ENCODE assay signal across 11 mouse cellular contexts in genomic region chr6:97820505-97820904, GRCm38 (mm10). TPM values are rescaled to one million over a fixed set of nuclear protein-coding genes. Genes with fewer than 3 reads are reported as not detected.
DNase-seq lines count a peak whose midpoint lies in the region; ATAC-seq and TF ChIP-seq lines count a peak whose summit lies in the region.
"Had no signal": no experiment of that assay in that cellular context is flagged by ENCODE, and none has a peak within 500 bp of the region (broad histone marks: within the 10 kb centered on the region; RNA-seq: fewer than 3 reads in every experiment).

No protein-coding gene starts in this region.

- H3K9me3 ChIP-seq in heart, embryonic 10.5 days: no peaks in the 10 kb centered on the region
- no peaks in the 10 kb centered on the region for H3K9me3 ChIP-seq in CH12.LX (replicated peaks; ENCODE audit: low read length)
- no peaks in the 10 kb centered on the region for H3K9me3 ChIP-seq in limb, embryonic 14.5 days (ENCODE audit: control insufficient read depth, low read length)
- no peaks in the 10 kb centered on the region for H3K9me3 ChIP-seq in stomach, postnatal 0 days (ENCODE audit: control insufficient read depth, low read length)
- H3K9me3 ChIP-seq: forebrain, embryonic 15.5 days; midbrain, embryonic 13.5 days had no signal

- 0 out of 2 replicates have a peak, but pooled peaks have one; percentile 10 for TF ChIP-seq POLR2A in heart, adult 2 months (IDR thresholded peaks at IDR 0.05; ENCODE audit: insufficient read depth, low read depth, low read length)
- TF ChIP-seq POLR2A in CH12.LX (IDR thresholded peaks at IDR 0.05; ENCODE audit: low read depth, low read length): peak; percentile 68
- TF ChIP-seq POLR2A in limb, embryonic 14.5 days (IDR thresholded peaks at IDR 0.05; ENCODE audit: borderline replicate concordance, extremely low read depth, insufficient read depth, insufficient read length): no peak

- H3K27me3 ChIP-seq in heart, adult 2 months (ENCODE audit: control insufficient read depth, insufficient read depth, low read length): no peaks in the 10 kb centered on the region
- no peaks in the 10 kb centered on the region for H3K27me3 ChIP-seq in heart, embryonic 10.5 days (ENCODE audit: insufficient read depth, poor library complexity, severe bottlenecking)
- H3K27me3 ChIP-seq in CH12.LX (replicated peaks): no peaks in the 10 kb centered on the region
- H3K27me3 ChIP-seq in limb, embryonic 14.5 days (ENCODE audit: control insufficient read depth, insufficient read depth, low read length): no peaks in the 10 kb centered on the region
- H3K27me3 ChIP-seq in stomach, postnatal 0 days (ENCODE audit: control insufficient read depth, insufficient read depth, low read length): no peaks in the 10 kb centered on the region
- H3K27me3 ChIP-seq: forebrain, embryonic 15.5 days; midbrain, embryonic 13.5 days had no signal

- H3K9ac ChIP-seq in heart, adult 2 months (ENCODE audit: low read depth, low read length): no peak overlapping the region
- peak overlapping the region; percentile 71; the same call in 1 of the 2 replicates for H3K9ac ChIP-seq in CH12.LX (ENCODE audit: insufficient read depth, low read depth)
- no peak overlapping the region for H3K9ac ChIP-seq in limb, embryonic 14.5 days (ENCODE audit: low read depth, low read length, severe bottlenecking)
- H3K9ac ChIP-seq in stomach, postnatal 0 days (ENCODE audit: low read length): no peak overlapping the region
- H3K9ac ChIP-seq: forebrain, embryonic 15.5 days; midbrain, embryonic 13.5 days had no signal

- peak in 1 of 2 experiments; percentile 49 for DNase-seq in heart, adult 2 months
- no peak for DNase-seq in heart, embryonic 10.5 days (ENCODE audit: low spot score)
- peak; percentile 60 for DNase-seq in CH12.LX (ENCODE audit: extremely low read depth)
- peak; percentile 20 for DNase-seq in forelimb bud, embryonic 11.5 days (ENCODE audit: low read depth, low spot score)
- DNase-seq in limb, embryonic 14.5 days (ENCODE audit: low spot score): peak; percentile 44
- no peak for DNase-seq in left cerebral cortex, postnatal 25 days (ENCODE audit: low spot score in 2 of 2)
- no peak for DNase-seq in stomach, postnatal 0 days (ENCODE audit: low spot score)
- DNase-seq in adrenal gland, adult 18-20 months (ENCODE audit: low spot score in 2 of 2): no peak
- DNase-seq: cerebellum, adult 9-11 months had no signal

- no peaks in the 10 kb centered on the region; the same call in 1 of the 2 replicates for H3K79me2 ChIP-seq in heart, adult 2 months (replicated peaks; ENCODE audit: control insufficient read depth, insufficient read depth, low read length)
- no peaks in the 10 kb centered on the region for H3K79me2 ChIP-seq in CH12.LX (replicated peaks; ENCODE audit: control insufficient read depth, extremely low read depth, insufficient read depth, poor library complexity, severe bottlenecking)

- no peak for TF ChIP-seq CTCF in heart, adult 2 months (IDR thresholded peaks at IDR 0.05)
- no peak for TF ChIP-seq CTCF in CH12.LX (conservative IDR thresholded peaks at IDR 0.05 in 1 of 2, IDR thresholded peaks at IDR 0.05 in 1 of 2; ENCODE audit: low read depth in 2 of 2, low read length in 2 of 2)
- TF ChIP-seq CTCF in stomach, postnatal 0 days (IDR thresholded peaks at IDR 0.05; ENCODE audit: low read depth): no peak

- TF ChIP-seq RAD21 in CH12.LX (IDR thresholded peaks at IDR 0.05; ENCODE audit: low read depth, low read length): no peak

- peak; percentile 80 for ATAC-seq in limb, embryonic 14.5 days (ENCODE audit: low FRiP score, low read depth)
- ATAC-seq in stomach, postnatal 0 days (ENCODE audit: low FRiP score, low TSS enrichment): no peak
- ATAC-seq: forebrain, embryonic 15.5 days; midbrain, embryonic 13.5 days had no signal

- in situ Hi-C loops in CH12.LX (cut with MboI; ENCODE audit: low pct_ligation_motif_present, low pct_unique_long_range_greater_than_20kb, low sequenced_read_pairs): no loop called here

- TF ChIP-seq EP300 in heart, adult 2 months (IDR thresholded peaks at IDR 0.05; ENCODE audit: insufficient read depth, low read depth, low read length): no peak
- no peak for TF ChIP-seq EP300 in CH12.LX (IDR thresholded peaks at IDR 0.05; ENCODE audit: low read length)
- no peak for TF ChIP-seq EP300 in stomach, postnatal 0 days (optimal IDR thresholded peaks at IDR 0.05)

- peak overlapping the region; percentile 89 for H3K4me2 ChIP-seq in CH12.LX (ENCODE audit: insufficient read depth, low read depth, poor library complexity, severe bottlenecking)
- no peak overlapping the region for H3K4me2 ChIP-seq in limb, embryonic 14.5 days (replicated peaks; ENCODE audit: low read depth, low read length, severe bottlenecking)
- H3K4me2 ChIP-seq in stomach, postnatal 0 days (replicated peaks; ENCODE audit: low read depth): no peak overlapping the region
- H3K4me2 ChIP-seq: forebrain, embryonic 15.5 days; midbrain, embryonic 13.5 days had no signal

- no peaks in the 10 kb centered on the region; the same call in 1 of the 2 replicates for H3K4me1 ChIP-seq in heart, adult 2 months (ENCODE audit: control insufficient read depth, insufficient read depth, low read length)
- H3K4me1 ChIP-seq in heart, embryonic 10.5 days: peaks cover 14% of the 10 kb centered on the region; the same call in 1 of the 2 replicates
- H3K4me1 ChIP-seq in CH12.LX (ENCODE audit: control insufficient read depth in 1 of 2, insufficient read depth in 2 of 2): peaks cover 9 to 53% of the 10 kb centered on the region in 2 experiments; a peak in 3 of 4 replicates
- peaks cover 3% of the 10 kb centered on the region for H3K4me1 ChIP-seq in limb, embryonic 14.5 days (ENCODE audit: control insufficient read depth, insufficient read depth, low read length)
- H3K4me1 ChIP-seq in stomach, postnatal 0 days (replicated peaks; ENCODE audit: control insufficient read depth, insufficient read depth): no peaks in the 10 kb centered on the region
- H3K4me1 ChIP-seq: forebrain, embryonic 15.5 days; midbrain, embryonic 13.5 days had no signal

- intact Hi-C loops in heart, adult 2 months (cut with DNase I): no loop called here
- intact Hi-C loops in left cerebral cortex, postnatal 25 days (cut with DNase I): no loop called here

- H3K36me3 ChIP-seq in heart, adult 2 months (ENCODE audit: control insufficient read depth, insufficient read depth, low read length): peaks cover 6% of the 10 kb centered on the region
- H3K36me3 ChIP-seq in heart, embryonic 10.5 days: no peaks in the 10 kb centered on the region
- H3K36me3 ChIP-seq in CH12.LX (replicated peaks in 1 of 2; ENCODE audit: control insufficient read depth in 1 of 2, insufficient read depth in 1 of 2, low read length in 1 of 2): peaks cover 0 to 5% of the 10 kb centered on the region in 2 experiments
- no peaks in the 10 kb centered on the region for H3K36me3 ChIP-seq in limb, embryonic 14.5 days (ENCODE audit: control insufficient read depth, insufficient read depth, low read length)
- H3K36me3 ChIP-seq in stomach, postnatal 0 days (ENCODE audit: control insufficient read depth, insufficient read depth, low read length): no peaks in the 10 kb centered on the region
- H3K36me3 ChIP-seq: forebrain, embryonic 15.5 days; midbrain, embryonic 13.5 days had no signal

- no peak overlapping the region for H3K27ac ChIP-seq in heart, adult 2 months
- no peak overlapping the region for H3K27ac ChIP-seq in heart, embryonic 10.5 days
- peak overlapping the region; percentile 43 for H3K27ac ChIP-seq in CH12.LX (ENCODE audit: insufficient read depth, low read depth)
- 0 out of 2 replicates have a peak overlapping the region, but pooled peaks have one; percentile 22 for H3K27ac ChIP-seq in limb, embryonic 14.5 days (replicated peaks; ENCODE audit: low read depth, low read length)
- H3K27ac ChIP-seq in stomach, postnatal 0 days (replicated peaks): no peak overlapping the region
- H3K27ac ChIP-seq: forebrain, embryonic 15.5 days; midbrain, embryonic 13.5 days had no signal

- dilution Hi-C loops in CH12.LX (cut with MboI; ENCODE audit: extremely low pct_ligation_motif_present, extremely low pct_unique_long_range_greater_than_20kb, low sequenced_read_pairs): no loop called here

- WGBS in heart, adult 2 months: 71% methylated on average over 8 of the region's 8 CpGs
- 76% methylated on average over 8 of the region's 8 CpGs for WGBS in heart, embryonic 10.5 days
- 35% methylated on average over 8 of the region's 8 CpGs for WGBS in limb, embryonic 14.5 days
- 85% methylated on average over 8 of the region's 8 CpGs for WGBS in stomach, postnatal 0 days

- no peak overlapping the region for H3K4me3 ChIP-seq in heart, adult 2 months
- no peak overlapping the region for H3K4me3 ChIP-seq in heart, embryonic 10.5 days
- H3K4me3 ChIP-seq in CH12.LX (replicated peaks in 1 of 3; ENCODE audit: low read depth in 2 of 3, low read length in 2 of 3, poor library complexity in 1 of 3): no peak overlapping the region
- no peak overlapping the region for H3K4me3 ChIP-seq in limb, embryonic 14.5 days (replicated peaks; ENCODE audit: low read length)
- H3K4me3 ChIP-seq in stomach, postnatal 0 days (ENCODE audit: low read depth, low read length): no peak overlapping the region
- H3K4me3 ChIP-seq: forebrain, embryonic 15.5 days; midbrain, embryonic 13.5 days had no signal

TF ChIP-seq in CH12.LX, 34 proteins besides CTCF, POLR2A, EP300 and RAD21:
- TF ChIP-seq IRF4 (IDR thresholded peaks at IDR 0.05; ENCODE audit: low read depth, low read length): peak; percentile 40; the same call in 1 of the 2 replicates
- 0 out of 2 replicates have a peak, but pooled peaks have one; percentile 19 for TF ChIP-seq HCFC1 (IDR thresholded peaks at IDR 0.05; ENCODE audit: low read depth, low read length)
- no peak for TF ChIP-seq MAZ (IDR thresholded peaks at IDR 0.05; ENCODE audit: low read depth, low read length)
- TF ChIP-seq TBP (conservative IDR thresholded peaks at IDR 0.05; ENCODE audit: low read depth, low read length): 0 out of 2 replicates have a peak, but pooled peaks have one; percentile 22
- no peak for TF ChIP-seq MAFK (IDR thresholded peaks at IDR 0.05; ENCODE audit: insufficient replicate concordance, low read length)
- TF ChIP-seq BHLHE40 (IDR thresholded peaks at IDR 0.05; ENCODE audit: low read depth, low read length): peak; percentile 56; the same call in 1 of the 2 replicates
TF ChIP-seq in CH12.LX: peak in this region for 4.

RNA-seq across cellular contexts. Expression of gene Mitf, which starts 13.7 kb away (rescaled TPM):
- total RNA-seq in heart, adult 2 months (2021): 10 to 100 TPM; 50.6 to 68.3 TPM
- 23.4 and 36.3 TPM in 2 replicates for polyA plus RNA-seq in heart, adult 2 months (2012; rRNA removed)
- polyA plus RNA-seq in heart, embryonic 10.5 days (2016; fragmentation: Nextera tagmentation; extraction: Ambion mirVana): 10.7 and 17.9 TPM in 2 replicates
- 3.6 and 3.9 TPM in 2 replicates for total RNA-seq in CH12.LX (2012; rRNA removed)
- total RNA-seq in CH12.LX (2014; rRNA removed): 4.7 and 5.4 TPM in 2 replicates
- 3.4 and 3.5 TPM in 2 replicates for polyA plus RNA-seq in CH12.LX (2012; ENCODE audit: insufficient read length, low read depth)
- polyA plus RNA-seq in limb, embryonic 14.5 days (2012; rRNA removed): 3.6 and 4.1 TPM in 2 replicates
- 2.4 and 2.9 TPM in 2 replicates for polyA plus RNA-seq in limb, embryonic 14.5 days (2014; fragmentation: Nextera tagmentation; extraction: Ambion mirVana)
- 1 to 10 TPM; 6.6 to 9.2 TPM for total RNA-seq in left cerebral cortex, postnatal 25 days (2021)
- 1.5 and 1.7 TPM in 2 replicates for polyA plus RNA-seq in stomach, postnatal 0 days (2015; fragmentation: Nextera tagmentation; extraction: Ambion mirVana)
- 1 to 10 TPM; 7.9 to 8.4 TPM for total RNA-seq in adrenal gland, adult 18-20 months (2021)

Comparison
In these comparisons a context has a peak if more than half of its experiments do, and no peak if none do; other contexts are left out.
1. DNase-seq: peak in CH12.LX (single experiment), forelimb bud, embryonic 11.5 days (single experiment) and limb, embryonic 14.5 days (single experiment); none in heart, embryonic 10.5 days (single experiment), left cerebral cortex, postnatal 25 days (0 of 2), stomach, postnatal 0 days (single experiment) and adrenal gland, adult 18-20 months (0 of 2).
2. H3K27ac ChIP-seq: peak in CH12.LX (single experiment) and limb, embryonic 14.5 days (single experiment); none in heart, adult 2 months (single experiment), heart, embryonic 10.5 days (single experiment) and stomach, postnatal 0 days (single experiment).